Mouse (Mus musculus): ENCODE data around the gene Galr3.

The Galr3 gene

DNA sequence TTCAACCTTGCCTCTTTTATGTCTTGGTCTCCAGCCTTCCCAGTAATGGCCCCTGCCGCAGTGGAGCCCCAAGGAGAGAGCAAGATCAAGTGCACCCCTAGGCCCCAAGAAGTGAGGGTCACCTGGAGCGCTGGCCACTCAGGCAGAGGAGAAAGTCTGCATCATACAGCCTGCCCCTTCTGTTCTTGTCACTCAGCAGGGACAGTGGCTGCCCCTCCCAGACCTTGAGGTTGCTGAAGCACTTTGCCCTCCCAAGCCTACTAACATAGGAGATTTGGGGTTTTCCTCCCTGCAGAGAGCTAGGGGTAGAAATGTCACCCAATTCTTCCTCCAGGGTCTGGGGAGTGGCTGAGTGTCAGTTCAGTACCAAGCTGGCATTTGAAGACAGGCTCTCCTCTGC is 10.7 kb downstream of the Galr3 start:
- no peak for DNase-seq (ENCODE audit: low spot score in 2 of 2)

GRCm38 (mm10) chr15:79056601-79057000 is 14.9 kb downstream of the Galr3 start:
- DNase-seq (ENCODE audit: low spot score in 2 of 2) = no peak

GRCm38 (mm10) chr15:79057850-79058249 is 16.2 kb downstream of the Galr3 start:
- no peak for DNase-seq (ENCODE audit: low spot score in 2 of 2)

- no peak for DNase-seq (ENCODE audit: low spot score in 2 of 2)
Observed at GRCm38 (mm10) chr15:79060887-79061565, 19.3 kb downstream of the Galr3 start.

DNA sequence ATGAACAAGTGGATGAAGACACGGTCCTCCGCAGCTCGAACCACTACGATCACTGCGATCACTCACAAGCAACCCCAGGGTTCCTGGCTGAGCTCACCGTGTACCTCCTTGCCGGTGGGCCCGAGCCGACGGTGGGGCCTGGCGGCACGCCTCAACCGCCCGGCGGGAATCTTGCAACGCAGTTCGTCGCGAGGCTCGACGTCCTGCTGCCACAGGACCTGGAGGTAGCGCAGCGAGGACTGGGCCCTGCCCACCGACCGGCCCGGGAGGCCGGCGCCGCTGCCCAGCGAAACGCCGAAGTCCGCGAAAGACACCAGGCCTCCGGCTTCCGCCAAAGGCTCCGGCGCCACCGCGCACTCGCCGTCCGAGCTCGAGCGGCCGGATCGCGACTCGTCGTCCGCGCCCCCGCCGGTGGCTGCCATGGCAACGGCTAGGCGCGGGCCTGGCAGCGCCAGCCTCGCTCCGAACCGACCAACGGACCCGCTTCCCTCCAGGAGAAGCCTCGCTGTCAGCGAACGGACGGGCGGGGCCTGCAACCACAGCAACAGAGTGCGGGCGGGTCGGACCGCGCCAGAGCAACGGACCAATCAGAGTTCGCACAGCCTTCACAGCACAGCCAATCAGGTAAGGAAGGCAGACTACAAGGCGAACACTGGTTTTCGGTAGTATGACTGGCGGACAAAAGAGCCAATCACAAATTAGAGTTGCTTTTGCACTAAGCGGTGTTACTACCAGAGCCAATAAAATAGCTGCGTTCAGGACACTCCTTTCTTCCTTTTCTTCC is 20.9 kb downstream of the Galr3 start, which contains the start of gene Ankrd54:
TSS of gene Ankrd54 (minus strand) at position 518 of the 784 bp plus-strand sequence.
- peak; percentile 98 for DNase-seq (ENCODE audit: low spot score in 2 of 2)

DNA sequence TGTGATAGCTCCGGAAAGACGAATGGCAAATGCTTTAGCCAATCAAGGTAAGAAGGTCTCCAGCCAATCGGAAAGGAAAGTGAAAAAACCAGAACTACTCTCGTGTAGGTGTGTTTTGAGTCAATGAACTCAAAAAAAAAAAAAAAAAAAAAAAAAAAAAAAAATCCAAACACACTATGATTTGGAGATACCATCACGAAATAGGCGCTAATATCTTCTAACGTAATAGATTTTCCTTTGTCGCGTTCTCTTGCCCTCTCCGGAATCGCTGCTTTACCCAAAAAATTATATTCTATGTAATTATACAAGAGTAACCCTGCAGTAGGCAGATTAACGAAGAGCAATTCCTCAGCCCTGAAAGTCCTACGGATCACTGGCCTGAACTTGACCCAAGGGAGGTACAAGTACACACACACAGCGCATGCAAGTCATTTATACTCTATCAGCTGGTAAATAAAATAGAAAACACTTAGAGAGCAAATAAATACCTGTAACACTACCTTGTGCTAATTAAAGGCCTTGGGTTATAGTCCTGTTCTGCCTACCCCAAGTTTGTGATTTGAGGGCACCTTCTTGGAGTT is 21.6 kb downstream of the Galr3 start:
- DNase-seq (ENCODE audit: low spot score in 2 of 2) = no peak

GRCm38 (mm10) chr15:79065086-79065770 is 23.5 kb downstream of the Galr3 start:
- no peak for DNase-seq (ENCODE audit: low spot score in 2 of 2)

- DNase-seq (ENCODE audit: low spot score in 2 of 2) = no peak
Observed at GRCm38 (mm10) chr15:79066276-79066675, 24.6 kb downstream of the Galr3 start.

DNA sequence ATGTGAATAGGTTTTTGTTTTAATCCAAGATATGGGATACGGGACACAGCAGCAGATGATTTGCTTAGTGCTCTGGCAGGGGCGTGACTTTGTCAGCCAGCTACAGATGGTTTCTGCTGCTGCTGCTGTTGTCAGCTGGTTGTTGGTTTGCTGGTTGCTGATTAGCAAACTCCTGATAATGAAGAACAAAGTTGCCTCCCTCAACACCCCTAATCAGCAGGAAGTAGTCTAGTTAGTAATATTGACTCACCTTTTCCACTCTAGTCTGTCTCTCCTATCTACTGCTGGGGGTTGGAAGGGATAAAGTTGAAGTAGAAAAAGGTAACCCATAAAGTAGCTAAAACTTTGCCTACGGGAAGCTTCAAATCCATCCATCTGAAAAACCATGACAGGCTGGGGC is 25.9 kb downstream of the Galr3 start:
- no peak for DNase-seq (ENCODE audit: low spot score in 2 of 2)

- no peak for DNase-seq (ENCODE audit: low spot score in 2 of 2)
Observed at GRCm38 (mm10) chr15:79068416-79068815, 26.7 kb downstream of the Galr3 start.

GRCm38 (mm10) chr15:79071117-79072039 is 29.7 kb downstream of the Galr3 start:
- peak in 1 of 2 experiments; percentile 43 for DNase-seq (ENCODE audit: low spot score in 2 of 2)

DNA sequence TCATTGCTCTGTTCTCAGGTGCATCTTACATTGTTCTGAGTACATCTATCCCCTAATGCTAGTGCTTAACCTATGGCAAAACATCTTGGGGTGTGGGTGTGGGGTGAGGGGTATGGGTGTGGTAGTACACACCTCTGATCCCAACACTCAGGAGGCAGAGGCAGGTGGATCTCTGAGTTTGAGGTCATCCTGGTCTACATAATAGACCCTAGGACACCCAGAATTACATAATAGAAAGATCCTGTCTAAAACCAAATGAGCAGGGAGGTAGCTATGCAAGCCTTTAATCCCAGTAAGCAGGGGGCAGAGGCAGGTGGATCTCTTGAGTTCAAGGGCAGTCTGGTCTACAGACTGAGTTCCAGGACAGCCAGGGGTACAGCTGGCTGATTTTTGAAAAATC is 32.1 kb downstream of the Galr3 start:
- no peak for DNase-seq (ENCODE audit: low spot score in 2 of 2)

DNA sequence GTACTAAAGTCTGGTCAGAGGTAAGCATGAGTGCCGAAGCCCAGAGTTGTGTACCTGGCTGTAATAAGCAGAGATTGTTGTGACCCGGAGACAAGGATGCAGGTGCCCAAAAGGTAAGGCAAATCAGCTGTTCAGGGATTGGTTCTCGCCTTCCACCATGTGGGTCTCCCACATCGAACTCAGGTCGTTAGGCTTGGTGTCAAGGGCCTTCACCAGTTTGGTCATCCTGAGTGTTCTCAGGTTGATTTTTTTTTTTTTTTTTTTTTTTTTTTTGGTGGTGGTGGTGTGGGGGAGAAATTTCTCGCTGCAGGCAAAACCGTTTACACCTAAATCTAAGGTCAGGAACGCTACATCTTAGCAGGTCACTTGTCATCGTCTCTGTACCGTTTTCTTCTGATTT is 32.8 kb downstream of the Galr3 start:
- DNase-seq (ENCODE audit: low spot score in 2 of 2) = no peak

GRCm38 (mm10) chr15:79074913-79075532 is 33.3 kb downstream of the Galr3 start, which contains the start of gene Eif3l:
TSS of gene Eif3l (plus strand) at chr15:79075179.
- peak; percentile 88 to 90 for DNase-seq (ENCODE audit: low spot score in 2 of 2)

DNA sequence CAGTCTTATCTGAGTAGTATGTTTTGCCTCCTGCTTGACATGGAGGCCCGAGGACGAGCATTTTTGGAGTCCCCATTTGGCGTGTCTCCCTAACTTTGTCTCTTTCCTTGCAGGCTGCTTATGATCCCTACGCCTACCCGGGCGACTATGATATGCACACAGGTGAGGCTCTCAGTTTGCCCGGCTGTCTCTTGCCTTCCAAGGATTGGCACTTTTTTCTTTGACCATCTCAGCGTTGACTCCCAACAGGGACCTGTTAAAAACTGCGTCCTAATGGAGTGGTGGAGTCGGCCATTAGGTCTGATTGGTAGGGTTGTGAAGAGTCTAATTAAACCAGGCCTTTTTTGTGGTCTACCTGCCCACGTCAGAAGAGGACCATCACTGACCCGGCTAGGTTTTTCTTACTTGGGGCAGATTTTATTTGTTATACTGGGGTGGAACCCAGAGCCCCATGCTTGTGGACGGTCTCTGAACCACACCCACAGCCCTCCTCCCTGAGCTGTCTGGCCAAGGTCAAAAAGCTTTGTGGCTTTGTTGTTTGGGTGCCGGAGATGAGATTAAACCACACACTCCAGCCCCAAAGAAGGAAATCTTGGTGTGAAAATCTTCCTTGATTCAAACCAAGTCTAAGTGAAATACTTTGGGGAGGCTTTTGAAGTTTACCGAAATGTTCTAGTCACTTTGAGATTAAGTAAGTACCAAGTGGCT is 34.1 kb downstream of the Galr3 start:
- no peak for DNase-seq (ENCODE audit: low spot score in 2 of 2)

DNA sequence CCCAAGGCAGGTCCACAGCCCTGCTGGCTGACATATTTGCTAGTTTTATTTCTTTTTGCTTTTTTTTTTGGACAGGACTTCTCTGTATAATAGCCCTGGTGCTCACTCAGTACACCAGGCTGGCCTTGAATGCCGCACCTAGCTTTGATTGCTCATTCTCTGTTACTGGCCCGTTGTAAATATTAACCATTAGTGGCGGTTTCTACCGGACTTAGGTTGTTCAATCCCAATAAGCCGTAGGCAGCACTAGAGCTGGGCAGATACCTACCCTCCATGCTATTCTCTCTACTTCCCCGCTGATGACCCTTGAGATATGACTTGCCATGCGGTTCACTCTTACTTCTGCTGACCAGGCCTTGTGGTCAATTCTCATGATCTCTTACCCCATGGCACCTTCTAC is 37.9 kb downstream of the Galr3 start:
- no peak for DNase-seq (ENCODE audit: low spot score in 2 of 2)

DNA sequence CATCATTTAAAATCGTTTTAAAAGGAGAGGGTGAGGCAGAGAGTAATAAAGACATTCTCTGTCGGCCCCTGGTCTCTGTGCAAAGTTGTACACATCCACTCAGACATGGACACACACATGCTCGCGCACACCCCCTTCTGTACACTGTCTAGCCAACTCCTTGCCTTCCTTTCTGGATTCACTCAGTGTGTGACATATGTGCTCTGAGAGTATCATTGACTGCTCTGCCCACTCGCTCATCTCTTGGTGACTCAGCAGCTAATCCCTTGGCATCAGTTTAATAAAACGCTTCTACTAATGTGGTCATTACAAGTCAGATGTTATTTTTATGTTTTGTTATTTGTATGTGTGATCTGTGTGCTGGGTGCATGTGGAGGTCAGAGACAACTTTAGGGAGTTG is 50.6 kb downstream of the Galr3 start:
- DNase-seq (ENCODE audit: low spot score in 2 of 2) = no peak
